Mouse (Mus musculus): ENCODE measurements around the gene Ezh2. TPM values are rescaled to one million over a fixed set of nuclear protein-coding genes. Genes with fewer than 3 reads are reported as not detected.
"Not testable (repeated sequence)": the region's sequence is repeated elsewhere in the genome, so short reads cannot be mapped to it uniquely, and the experiment has no call there.

The Ezh2 gene
- polyA plus RNA-seq, 1 experiment from 2014 or later: 156 TPM

- ATAC-seq (replicated peaks): peak; percentile 77
- peak overlapping the region; percentile 96 for H3K9ac ChIP-seq (replicated peaks)
- H3K36me3 ChIP-seq: no peaks in the 10 kb centered on the region
- H3K9me3 ChIP-seq: no peaks in the 10 kb centered on the region
- no peaks in the 10 kb centered on the region for H3K27me3 ChIP-seq
- peaks cover 37% of the 10 kb centered on the region for H3K4me1 ChIP-seq
- peak overlapping the region; percentile 99 for H3K27ac ChIP-seq (replicated peaks)
- peak overlapping the region; percentile 79 for H3K4me3 ChIP-seq
- peak overlapping the region; percentile 82 for H3K4me2 ChIP-seq (replicated peaks)
- under 1% methylated on average over 67 of the region's 74 CpGs for WGBS
Measured at GRCm38 (mm10) chr6:47594141-47594835, 853 bp downstream of the Ezh2 start.

- no peaks in the 10 kb centered on the region for H3K36me3 ChIP-seq
- WGBS: 1% methylated on average over 9 of the region's 9 CpGs
- H3K27ac ChIP-seq (replicated peaks): peak overlapping the region; percentile 99
- H3K9me3 ChIP-seq: no peaks in the 10 kb centered on the region
- no peak for ATAC-seq (replicated peaks)
- H3K4me2 ChIP-seq (replicated peaks): peak overlapping the region; percentile 82
- peaks cover 43% of the 10 kb centered on the region for H3K4me1 ChIP-seq
- peak overlapping the region; percentile 96 for H3K9ac ChIP-seq (replicated peaks)
- H3K27me3 ChIP-seq: no peaks in the 10 kb centered on the region
- peak overlapping the region; percentile 79 for H3K4me3 ChIP-seq
Measured at GRCm38 (mm10) chr6:47593590-47593989, 1.6 kb downstream of the Ezh2 start.

- H3K9me3 ChIP-seq; H3K4me2 ChIP-seq (replicated peaks); H3K9ac ChIP-seq (replicated peaks); H3K27me3 ChIP-seq; ATAC-seq (replicated peaks); H3K27ac ChIP-seq (replicated peaks); H3K36me3 ChIP-seq; H3K4me3 ChIP-seq: not testable (repeated sequence)
- peaks cover 36% of the 10 kb centered on the region for H3K4me1 ChIP-seq
- WGBS: 94% methylated on average over 2 of the region's 2 CpGs
Measured at GRCm38 (mm10) chr6:47587332-47587731, 7.8 kb downstream of the Ezh2 start.

- ATAC-seq (replicated peaks): no peak
- no peak overlapping the region for H3K4me2 ChIP-seq (replicated peaks)
- H3K4me3 ChIP-seq: no peak overlapping the region
- H3K27me3 ChIP-seq: no peaks in the 10 kb centered on the region
- H3K9ac ChIP-seq (replicated peaks): no peak overlapping the region
- H3K36me3 ChIP-seq: peaks cover 27% of the 10 kb centered on the region
- no peak overlapping the region for H3K27ac ChIP-seq (replicated peaks)
- H3K4me1 ChIP-seq: no peaks in the 10 kb centered on the region
- WGBS: 88% methylated on average over 2 of the region's 2 CpGs
- no peaks in the 10 kb centered on the region for H3K9me3 ChIP-seq
Measured at GRCm38 (mm10) chr6:47572887-47573286, 22.3 kb downstream of the Ezh2 start.

GRCm38 (mm10) chr6:47565326-47566035 lies 29.7 kb downstream of the Ezh2 start:
- Histone ChIP-seq H3K9ac (replicated peaks) (no peak overlapping the region), H3K4me2 (replicated peaks) (no peak overlapping the region), H3K4me3 (no peak overlapping the region), H3K4me1 (no peaks in the 10 kb centered on the region), H3K27me3 (no peaks in the 10 kb centered on the region), H3K27ac (replicated peaks) (no peak overlapping the region), H3K36me3 (peaks cover 50% of the 10 kb centered on the region), H3K9me3 (no peaks in the 10 kb centered on the region)
- ATAC-seq (replicated peaks): no peak
- WGBS: 66% methylated on average over 1 of the region's 1 CpGs

- Histone ChIP-seq H3K27me3 (no peaks in the 10 kb centered on the region), H3K9ac (replicated peaks) (no peak overlapping the region), H3K4me1 (no peaks in the 10 kb centered on the region), H3K4me3 (no peak overlapping the region), H3K9me3 (no peaks in the 10 kb centered on the region), H3K36me3 (peaks cover 40% of the 10 kb centered on the region), H3K27ac (replicated peaks) (no peak overlapping the region), H3K4me2 (replicated peaks) (no peak overlapping the region)
- no peak for ATAC-seq (replicated peaks)
- 84% methylated on average over 5 of the region's 5 CpGs for WGBS
Measured at GRCm38 (mm10) chr6:47561426-47561825, 33.7 kb downstream of the Ezh2 start.

GRCm38 (mm10) chr6:47560846-47561245 lies 34.3 kb downstream of the Ezh2 start:
- no peak overlapping the region for H3K27ac ChIP-seq (replicated peaks)
- H3K9me3 ChIP-seq: no peaks in the 10 kb centered on the region
- no peaks in the 10 kb centered on the region for H3K4me1 ChIP-seq
- H3K36me3 ChIP-seq: peaks cover 39% of the 10 kb centered on the region
- no peak overlapping the region for H3K4me2 ChIP-seq (replicated peaks)
- H3K27me3 ChIP-seq: no peaks in the 10 kb centered on the region
- H3K9ac ChIP-seq (replicated peaks): no peak overlapping the region
- no peak overlapping the region for H3K4me3 ChIP-seq
- 92% methylated on average over 2 of the region's 2 CpGs for whole genome bisulfite sequencing
- ATAC-seq (replicated peaks): no peak

- ATAC-seq (replicated peaks): no peak
- no peak overlapping the region for H3K27ac ChIP-seq (replicated peaks)
- peaks cover 43% of the 10 kb centered on the region for H3K36me3 ChIP-seq
Measured at GRCm38 (mm10) chr6:47560407-47560806, 34.7 kb downstream of the Ezh2 start.

GRCm38 (mm10) chr6:47559287-47559686 lies 35.9 kb downstream of the Ezh2 start:
- Histone ChIP-seq H3K4me1 (no peaks in the 10 kb centered on the region), H3K27ac (replicated peaks) (no peak overlapping the region), H3K9me3 (no peaks in the 10 kb centered on the region), H3K27me3 (no peaks in the 10 kb centered on the region), H3K4me3 (no peak overlapping the region), H3K9ac (replicated peaks) (no peak overlapping the region), H3K36me3 (peaks cover 49% of the 10 kb centered on the region), H3K4me2 (replicated peaks) (no peak overlapping the region)
- no peak for ATAC-seq (replicated peaks)
- 90% methylated on average over 2 of the region's 2 CpGs for WGBS

More at GRCm38 (mm10) chr6:47560407-47560806, 34.7 kb downstream of the Ezh2 start:
- no peaks in the 10 kb centered on the region for H3K27me3 ChIP-seq
- H3K9me3 ChIP-seq: no peaks in the 10 kb centered on the region
- no peak overlapping the region for H3K4me3 ChIP-seq
- H3K4me1 ChIP-seq: no peaks in the 10 kb centered on the region
- no peak overlapping the region for H3K4me2 ChIP-seq (replicated peaks)
- H3K9ac ChIP-seq (replicated peaks): no peak overlapping the region

- H3K4me3 ChIP-seq: no peak overlapping the region
- no peak overlapping the region for H3K27ac ChIP-seq (replicated peaks)
- H3K27me3 ChIP-seq: no peaks in the 10 kb centered on the region
- no peaks in the 10 kb centered on the region for H3K4me1 ChIP-seq
- peaks cover 76% of the 10 kb centered on the region for H3K36me3 ChIP-seq
- no peak overlapping the region for H3K9ac ChIP-seq (replicated peaks)
- 91% methylated on average over 4 of the region's 4 CpGs for WGBS
- no peak overlapping the region for H3K4me2 ChIP-seq (replicated peaks)
- ATAC-seq (replicated peaks): no peak
- H3K9me3 ChIP-seq: no peaks in the 10 kb centered on the region
Measured at GRCm38 (mm10) chr6:47552280-47552679, 42.9 kb downstream of the Ezh2 start.

- 91% methylated on average over 5 of the region's 5 CpGs for WGBS
- no peak overlapping the region for H3K9ac ChIP-seq (replicated peaks)
- H3K36me3 ChIP-seq: peaks cover 63% of the 10 kb centered on the region
- no peak overlapping the region for H3K27ac ChIP-seq (replicated peaks)
- no peak for ATAC-seq (replicated peaks)
- H3K9me3 ChIP-seq: no peaks in the 10 kb centered on the region
- no peaks in the 10 kb centered on the region for H3K4me1 ChIP-seq
- H3K27me3 ChIP-seq: no peaks in the 10 kb centered on the region
- H3K4me3 ChIP-seq: no peak overlapping the region
- H3K4me2 ChIP-seq (replicated peaks): no peak overlapping the region
Measured at GRCm38 (mm10) chr6:47535333-47535732, 59.8 kb downstream of the Ezh2 start.

GRCm38 (mm10) chr6:47532547-47532946 lies 62.6 kb downstream of the Ezh2 start:
- no peak overlapping the region for H3K4me3 ChIP-seq
- no peaks in the 10 kb centered on the region for H3K9me3 ChIP-seq
- H3K4me1 ChIP-seq: no peaks in the 10 kb centered on the region
- H3K27ac ChIP-seq (replicated peaks): no peak overlapping the region
- 81% methylated on average over 1 of the region's 1 CpGs for WGBS
- peaks cover 87% of the 10 kb centered on the region for H3K36me3 ChIP-seq
- ATAC-seq (replicated peaks): no peak
- no peaks in the 10 kb centered on the region for H3K27me3 ChIP-seq
- H3K4me2 ChIP-seq (replicated peaks): no peak overlapping the region
- H3K9ac ChIP-seq (replicated peaks): no peak overlapping the region

All from forebrain, embryonic 15.5 days (tissue).